Mouse (Mus musculus) layer of hippocampus, adult 9-10 months (tissue): ENCODE measurements around the gene Noa1.

Experiments used
- DNase-seq: peaks from one replicate; pipeline ENCODE4 v3.0.0; 2022; ENCODE audit warnings: low spot score

Gene Noa1

DNA sequence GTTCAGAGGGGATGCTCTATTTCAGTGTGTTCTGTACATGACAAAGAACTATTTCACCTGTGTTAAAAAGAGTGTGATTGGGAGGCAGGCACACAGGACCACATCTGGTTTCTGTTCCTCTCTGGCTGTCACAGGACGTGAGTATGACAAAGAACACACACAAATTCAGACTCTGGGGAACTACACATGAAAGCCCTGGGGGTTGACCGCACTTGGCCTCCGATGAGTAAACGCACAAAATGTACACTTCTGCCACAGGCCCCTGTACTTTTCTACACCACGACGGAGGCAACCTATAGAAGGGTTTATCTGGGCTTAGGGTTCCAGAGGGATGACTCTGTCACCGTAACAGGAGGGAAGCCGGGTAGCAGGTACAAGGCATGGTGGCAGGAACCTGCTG lies 20.2 kb downstream of the Noa1 start:
- DNase-seq, result no peak

DNA sequence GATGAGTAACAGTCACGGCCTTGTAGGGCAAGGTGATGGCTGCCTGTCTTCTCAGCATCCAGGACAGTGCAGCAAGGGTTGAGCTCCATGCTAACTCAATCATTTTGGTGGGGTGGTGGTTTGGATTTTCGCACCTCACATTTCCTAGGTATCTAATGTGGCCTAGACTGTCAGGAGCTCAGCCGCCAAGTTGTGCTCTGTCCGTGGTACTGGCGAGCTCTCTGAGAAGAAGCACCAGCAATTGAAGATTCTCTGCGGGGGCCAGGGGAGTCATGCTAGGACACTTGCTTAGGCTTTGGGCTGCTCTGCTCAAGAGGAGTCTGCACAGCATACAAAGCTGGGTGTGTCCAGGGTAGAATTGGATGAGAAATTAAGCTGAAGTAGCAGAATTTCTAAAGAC lies 22.0 kb downstream of the Noa1 start:
- no peak for DNase-seq

DNA sequence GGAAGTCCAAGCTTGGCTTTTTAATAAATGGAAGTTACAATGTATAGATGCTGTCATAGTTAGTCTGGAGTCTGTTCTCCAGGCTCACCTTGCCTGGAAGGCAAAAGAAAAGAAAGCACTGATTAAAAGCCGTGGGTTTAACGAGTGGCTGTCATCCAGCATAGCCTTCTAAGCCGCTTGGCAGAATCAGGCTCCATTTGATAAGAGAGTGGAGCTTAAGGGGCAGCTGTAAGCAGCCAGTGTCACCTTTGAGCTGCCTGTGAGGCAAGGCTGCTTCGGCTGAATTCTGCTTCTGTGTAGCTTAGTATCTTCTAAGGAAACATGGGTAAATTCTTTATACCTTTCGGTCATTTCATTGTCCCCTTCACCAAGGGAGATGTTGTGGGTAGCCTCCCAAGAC lies 23.0 kb downstream of the Noa1 start:
- DNase-seq, result no peak

DNA sequence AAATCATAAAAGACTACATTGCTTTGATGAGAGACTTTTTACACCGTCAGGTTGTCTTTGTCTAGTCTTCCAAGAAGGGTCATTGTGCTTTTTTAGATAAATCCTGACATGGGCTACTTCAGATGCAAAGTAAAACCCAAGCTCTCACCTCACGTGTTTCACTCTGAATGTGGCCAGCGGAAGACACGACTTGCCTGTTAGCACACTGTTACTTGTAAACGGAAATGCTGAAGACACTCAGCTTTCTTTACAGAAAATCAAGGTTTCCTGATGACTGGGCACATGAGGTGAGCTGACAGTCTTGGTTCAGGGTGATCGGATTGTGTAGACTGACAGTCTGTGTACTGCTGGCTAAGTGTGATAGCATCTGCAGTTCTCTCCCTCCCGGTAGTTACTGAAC lies 24.2 kb downstream of the Noa1 start:
- no peak for DNase-seq

DNA sequence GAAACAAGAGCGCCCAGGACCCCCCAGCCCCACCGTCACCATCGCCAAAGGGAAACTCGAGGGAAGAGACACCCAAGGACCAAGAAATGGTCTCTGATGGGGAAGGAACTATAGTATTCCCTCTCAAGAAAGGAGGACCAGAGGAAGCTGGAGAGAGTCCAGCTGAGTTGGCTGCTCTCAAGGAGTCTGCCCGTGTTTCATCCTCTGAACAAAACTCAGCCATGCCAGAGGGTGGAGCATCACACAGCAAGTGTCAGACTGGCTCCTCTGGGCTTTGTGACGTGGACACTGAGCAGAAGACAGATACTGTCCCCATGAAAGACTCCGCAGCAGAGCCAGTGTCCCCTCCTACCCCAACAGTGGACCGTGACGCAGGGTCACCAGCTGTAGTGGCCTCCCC lies 27.6 kb downstream of the Noa1 start:
- no peak for DNase-seq

DNA sequence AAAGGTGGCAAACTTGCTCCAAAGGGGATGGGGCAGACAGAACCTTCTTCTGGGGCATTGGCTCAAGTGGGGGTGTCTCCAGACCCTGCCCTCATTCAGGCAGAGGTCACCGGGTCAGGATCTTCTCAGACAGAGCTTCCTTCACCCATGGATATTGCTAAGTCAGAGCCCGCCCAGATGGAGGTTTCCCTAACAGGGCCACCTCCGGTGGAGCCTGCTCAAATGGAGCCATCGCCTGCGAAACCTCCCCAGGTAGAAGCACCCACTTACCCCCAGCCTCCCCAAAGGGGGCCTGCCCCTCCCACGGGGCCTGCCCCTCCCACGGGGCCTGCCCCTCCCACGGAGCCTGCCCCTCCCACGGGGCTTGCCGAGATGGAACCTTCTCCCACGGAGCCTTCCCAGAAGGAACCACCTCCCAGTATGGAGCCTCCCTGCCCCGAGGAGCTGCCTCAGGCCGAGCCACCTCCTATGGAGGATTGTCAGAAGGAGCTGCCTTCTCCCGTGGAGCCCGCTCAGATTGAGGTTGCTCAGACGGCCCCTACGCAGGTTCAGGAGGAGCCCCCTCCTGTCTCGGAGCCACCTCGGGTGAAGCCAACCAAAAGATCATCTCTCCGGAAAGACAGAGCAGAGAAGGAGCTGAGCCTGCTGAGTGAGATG lies 28.2 kb downstream of the Noa1 start:
- no peak for DNase-seq

DNA sequence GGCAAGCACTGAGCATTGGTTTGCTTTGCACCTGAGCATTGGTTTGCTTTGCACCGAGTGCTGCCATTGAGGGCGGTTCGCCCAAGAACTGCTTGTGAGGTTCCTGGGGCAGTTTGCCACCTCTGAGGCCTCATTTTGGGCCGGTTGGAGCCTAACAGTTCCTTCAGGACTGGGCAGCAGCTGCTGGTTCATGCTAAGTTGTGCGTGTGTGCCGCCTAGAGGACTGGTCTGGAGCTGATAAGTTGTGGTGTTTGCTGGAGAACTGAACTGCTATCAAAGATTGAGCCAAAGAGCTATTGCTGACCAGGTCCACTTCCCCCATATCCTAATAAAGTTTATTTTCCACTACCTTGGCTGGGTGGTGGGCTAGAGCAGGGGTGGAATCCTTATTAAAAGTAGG lies 32.7 kb downstream of the Noa1 start:
- no peak for DNase-seq

DNA sequence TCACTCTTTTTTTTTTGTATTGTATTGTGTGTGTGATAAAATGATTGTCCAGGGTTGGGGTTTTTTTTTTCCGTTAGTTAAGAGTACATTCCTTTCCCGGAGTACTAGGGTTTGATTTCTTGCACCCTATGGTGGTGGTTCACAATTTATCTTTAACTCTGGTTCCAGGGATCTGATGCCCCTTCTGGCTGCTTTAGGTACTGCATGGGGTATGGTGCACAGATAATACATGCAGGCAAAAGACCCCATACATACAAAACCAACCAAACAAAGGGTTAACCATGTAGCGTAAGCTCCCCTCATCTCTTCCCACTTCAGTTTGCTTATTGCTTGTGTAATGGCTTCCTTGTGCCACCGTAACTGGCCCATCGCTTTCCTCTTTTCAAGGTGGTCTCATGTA lies 33.9 kb downstream of the Noa1 start:
- no peak for DNase-seq

DNA sequence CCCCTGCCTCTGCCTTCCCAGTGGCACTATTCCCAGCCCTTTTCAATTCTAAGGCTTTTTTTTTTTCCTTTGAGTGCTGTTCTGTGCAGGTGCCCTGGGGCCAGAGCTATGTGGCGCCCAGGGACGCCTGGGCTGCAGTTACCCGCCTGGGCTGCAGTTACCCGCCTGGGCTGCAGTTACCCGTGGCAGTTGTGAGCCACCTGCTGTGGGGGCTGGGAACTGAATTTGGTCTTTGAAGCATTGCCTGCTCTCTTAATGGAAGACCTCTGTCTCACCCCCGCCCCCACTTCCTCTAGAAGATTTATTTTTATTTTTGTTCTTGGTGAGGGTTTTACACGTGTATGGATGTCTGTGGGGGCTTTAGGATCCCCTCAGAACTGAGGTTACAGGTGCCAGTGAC lies 36.7 kb downstream of the Noa1 start:
- DNase-seq, result no peak

DNA sequence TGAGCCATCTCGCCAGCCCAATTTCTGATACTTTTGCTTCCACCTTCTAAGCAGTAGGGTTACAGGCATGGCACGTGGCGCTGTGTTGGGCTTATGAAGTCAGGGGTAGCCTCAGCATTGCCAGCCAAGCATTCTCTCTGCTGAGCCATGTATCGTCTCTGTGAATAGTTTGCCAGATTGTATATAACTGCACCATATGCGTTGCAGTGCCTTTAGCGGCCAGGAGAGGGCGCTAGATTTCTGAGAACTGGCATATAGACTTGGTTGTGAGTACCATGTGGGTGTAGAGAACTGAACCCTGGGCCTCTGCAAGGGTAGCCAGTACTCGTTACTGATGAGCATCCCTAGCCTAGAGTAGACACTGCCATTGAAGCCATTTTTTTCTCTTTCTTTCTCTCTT lies 40.5 kb downstream of the Noa1 start:
- DNase-seq, result no peak

DNA sequence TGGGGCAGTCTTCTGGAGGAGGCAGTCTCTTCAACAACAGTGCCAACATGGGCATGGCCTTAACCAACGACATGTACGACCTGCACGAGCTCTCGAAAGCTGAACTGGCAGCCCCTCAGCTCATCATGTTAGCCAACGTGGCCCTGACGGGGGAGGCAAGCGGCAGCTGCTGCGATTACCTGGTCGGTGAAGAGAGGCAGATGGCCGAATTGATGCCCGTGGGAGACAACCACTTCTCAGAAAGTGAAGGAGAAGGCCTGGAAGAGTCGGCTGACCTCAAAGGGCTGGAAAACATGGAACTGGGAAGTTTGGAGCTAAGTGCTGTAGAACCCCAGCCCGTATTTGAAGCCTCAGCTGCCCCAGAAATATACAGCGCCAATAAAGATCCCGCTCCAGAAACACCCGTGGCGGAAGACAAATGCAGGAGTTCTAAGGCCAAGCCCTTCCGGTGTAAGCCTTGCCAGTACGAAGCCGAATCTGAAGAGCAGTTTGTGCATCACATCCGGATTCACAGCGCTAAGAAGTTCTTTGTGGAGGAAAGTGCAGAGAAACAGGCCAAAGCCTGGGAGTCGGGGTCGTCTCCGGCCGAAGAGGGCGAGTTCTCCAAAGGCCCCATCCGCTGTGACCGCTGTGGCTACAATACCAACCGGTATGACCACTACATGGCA lies 41.8 kb downstream of the Noa1 start:
- DNase-seq, result no peak

DNA sequence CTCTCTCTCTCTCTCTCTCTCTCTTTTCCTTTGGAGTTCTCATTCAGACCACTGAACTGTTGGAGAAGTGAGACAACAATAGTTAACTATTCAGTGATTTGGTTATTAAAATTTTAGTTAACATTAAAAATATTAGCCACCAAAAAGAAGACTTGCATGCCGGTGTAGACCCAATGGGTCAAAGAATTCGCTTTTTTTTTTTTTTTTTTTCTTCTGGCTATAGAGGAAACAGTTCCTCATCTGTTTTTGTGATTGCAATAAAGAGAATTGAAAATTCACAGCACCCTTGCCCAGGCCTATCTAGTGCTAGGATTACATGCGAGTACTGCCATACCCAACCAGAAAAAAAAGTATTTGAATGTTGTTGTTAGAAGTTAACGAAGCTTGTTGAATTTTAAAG lies 42.4 kb downstream of the Noa1 start:
- no peak for DNase-seq

DNA sequence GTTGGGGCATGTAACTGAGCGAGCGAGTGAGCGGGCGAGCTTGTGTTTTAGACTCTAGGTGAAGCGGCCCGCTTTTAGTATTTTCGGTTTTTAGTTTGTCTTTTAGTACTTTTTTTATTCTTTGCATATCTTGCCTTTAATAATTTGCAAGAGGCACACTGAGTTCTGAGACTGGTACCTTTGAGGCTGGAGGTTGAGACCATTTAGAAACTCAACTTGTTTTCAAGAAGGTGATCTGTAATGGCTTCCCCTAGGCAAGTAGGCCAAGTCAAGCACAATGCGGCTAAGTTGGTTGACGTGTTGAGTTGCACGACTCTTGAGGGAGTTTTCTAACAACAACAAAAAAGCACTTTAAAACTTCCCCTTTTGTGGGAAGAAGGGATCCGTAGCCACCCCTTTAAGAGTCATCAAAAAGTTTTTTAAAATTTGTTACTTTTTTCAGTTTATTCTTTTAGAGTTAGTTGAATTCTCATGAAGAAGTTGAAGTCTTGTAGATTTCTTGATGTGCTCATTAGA lies 42.9 kb downstream of the Noa1 start:
- no peak for DNase-seq

DNA sequence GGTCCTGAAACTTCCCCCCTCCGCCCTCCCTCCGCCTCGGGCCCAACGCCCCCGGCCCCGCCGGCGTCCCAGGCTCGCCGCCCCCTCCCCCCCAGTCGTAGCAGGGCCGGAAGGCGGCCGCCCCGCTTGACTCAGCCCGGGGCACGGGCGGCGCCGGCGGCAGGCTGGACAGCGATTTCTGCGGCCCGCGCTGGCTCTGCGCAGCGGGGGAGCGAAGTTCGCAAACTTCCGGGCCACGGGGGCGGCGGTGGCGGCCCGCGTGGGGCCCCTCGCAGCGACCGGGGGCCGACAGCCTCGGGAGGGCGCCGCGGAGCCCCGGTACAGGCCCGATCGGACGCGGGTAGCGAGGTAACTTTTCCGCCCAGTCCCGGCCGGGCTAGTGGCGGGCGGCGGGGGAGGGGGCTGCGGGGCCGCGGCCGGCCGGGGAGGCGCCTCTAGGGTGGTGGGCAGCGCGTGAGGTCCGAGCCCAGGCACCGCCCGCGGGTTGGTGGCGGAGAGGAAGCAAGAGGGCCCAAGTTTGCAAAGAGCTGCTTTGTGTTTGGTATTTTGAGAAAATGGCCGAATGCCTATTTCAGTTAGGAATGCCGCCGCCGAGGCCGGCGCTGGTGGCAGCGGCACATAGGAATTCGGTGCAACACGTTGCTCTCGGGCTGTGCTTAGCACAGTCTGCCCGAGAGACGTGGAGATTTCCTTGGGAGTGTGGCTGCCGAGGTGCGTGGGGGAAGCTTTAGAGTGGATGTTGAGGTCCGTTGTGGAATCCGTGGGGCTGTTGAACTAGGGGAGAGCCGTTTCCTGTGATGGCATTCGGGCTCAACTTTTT lies 43.6 kb downstream of the Noa1 start:
- DNase-seq, result no peak

DNA sequence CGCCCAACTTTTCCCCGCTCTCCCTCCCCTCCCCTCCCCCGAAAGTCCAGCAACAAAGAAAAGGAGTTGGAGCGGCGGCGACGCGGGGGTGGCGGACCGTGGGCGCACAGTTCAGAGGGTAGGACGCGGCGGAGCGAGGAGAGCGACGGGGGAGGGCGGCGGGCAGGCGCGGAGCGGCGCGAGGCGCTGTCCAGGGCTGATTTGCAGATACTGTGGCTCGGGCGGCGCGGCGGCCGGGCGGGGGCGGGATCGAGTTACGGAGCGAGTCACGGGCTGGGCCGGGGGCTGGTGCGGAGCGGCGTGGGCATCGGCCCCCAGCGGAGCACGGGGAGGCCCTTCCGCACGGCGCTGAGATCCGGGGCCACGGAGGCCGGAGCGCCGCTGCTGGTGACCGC lies 44.2 kb downstream of the Noa1 start:
- no peak for DNase-seq

DNA sequence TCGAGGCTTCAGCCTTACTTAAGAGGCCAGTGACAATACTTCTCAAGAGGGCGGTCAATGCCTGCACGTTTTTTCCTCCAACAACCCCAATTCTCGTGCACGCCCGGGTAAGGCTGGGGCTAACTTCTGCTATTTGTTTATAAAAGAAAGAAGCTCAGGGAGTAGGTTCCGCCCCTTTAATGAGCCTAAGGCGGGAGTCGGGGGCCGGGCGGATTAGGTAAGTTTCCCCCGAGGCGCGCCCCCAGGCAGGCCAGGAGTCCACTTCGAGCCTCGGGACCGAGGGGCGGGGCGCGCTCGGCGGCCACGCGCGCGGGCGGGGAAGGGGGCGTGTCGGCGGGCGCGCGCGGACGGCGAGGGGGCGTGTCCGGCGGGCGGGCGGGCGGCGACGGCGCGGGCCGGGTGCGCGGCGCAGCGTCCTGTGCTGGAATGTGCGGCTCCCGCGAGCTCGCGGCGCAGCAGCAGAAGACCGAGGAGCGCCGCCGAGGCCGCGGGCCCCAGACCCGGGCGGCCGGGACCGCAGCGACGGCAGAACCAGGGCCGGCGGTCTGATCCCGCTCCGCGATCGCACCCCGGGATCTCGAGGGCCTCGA lies 44.7 kb downstream of the Noa1 start, which contains the start of gene Rest:
Gene Rest (plus strand): TSS at position 411 of the 590 bp plus-strand sequence.
- DNase-seq, result no peak

DNA sequence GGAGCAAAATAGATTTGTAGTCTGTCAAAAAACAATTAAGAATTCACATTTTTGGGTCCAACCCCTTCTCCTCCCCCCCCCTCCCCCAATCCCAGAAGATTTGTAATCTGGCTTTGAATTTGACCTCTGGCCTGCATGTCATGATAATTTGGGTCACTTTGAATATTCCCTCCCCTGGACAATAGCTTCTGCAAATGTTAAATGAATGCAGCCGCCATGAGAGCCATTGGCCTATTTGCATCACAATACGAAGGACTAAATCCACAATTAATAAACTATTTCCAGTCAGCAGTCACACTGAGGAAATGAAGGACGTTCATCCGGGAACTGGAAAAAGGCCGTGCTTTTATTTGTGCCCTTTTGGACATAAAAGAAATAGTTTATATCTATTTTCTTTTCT lies 47.8 kb downstream of the Noa1 start:
- no peak for DNase-seq

DNA sequence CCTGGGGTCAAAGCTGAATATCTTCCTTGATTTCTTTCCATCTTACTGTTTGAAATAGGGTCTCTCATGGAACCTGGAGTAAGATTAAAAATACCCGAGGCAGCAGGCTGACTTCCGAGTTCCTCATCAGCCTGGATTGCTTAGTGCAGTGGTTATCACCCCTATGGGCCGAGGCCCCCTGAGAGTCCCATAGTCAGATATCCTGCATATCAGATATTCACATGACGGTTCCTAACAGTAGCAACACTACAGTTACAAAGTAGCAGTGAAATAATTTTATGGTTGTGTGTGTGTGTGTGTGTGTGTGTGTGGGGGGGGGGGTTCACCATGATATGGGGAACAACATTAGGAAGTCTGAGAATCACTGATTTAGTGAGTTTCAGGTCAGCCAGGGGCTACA lies 48.7 kb downstream of the Noa1 start:
- no peak for DNase-seq

DNA sequence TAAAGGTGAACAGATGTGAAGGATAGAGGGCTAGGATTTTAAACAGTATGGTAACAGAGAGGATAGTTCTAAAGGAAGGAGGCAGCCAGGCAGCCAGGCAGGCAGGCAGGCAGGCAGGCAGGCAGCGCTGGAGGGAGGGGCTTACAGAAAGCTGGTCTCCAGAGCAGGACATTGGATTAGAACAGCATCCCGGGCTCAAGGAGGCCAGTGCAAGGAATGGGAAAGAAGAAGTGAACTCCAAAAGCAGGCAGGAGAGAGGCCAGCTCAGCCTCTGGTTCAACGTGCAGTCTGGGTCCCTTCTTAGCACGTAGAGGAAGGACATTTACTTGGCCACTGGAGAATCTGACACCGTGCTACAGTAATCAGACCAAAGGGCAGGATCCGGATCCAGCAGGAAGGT lies 49.7 kb downstream of the Noa1 start:
- DNase-seq, result no peak

DNA sequence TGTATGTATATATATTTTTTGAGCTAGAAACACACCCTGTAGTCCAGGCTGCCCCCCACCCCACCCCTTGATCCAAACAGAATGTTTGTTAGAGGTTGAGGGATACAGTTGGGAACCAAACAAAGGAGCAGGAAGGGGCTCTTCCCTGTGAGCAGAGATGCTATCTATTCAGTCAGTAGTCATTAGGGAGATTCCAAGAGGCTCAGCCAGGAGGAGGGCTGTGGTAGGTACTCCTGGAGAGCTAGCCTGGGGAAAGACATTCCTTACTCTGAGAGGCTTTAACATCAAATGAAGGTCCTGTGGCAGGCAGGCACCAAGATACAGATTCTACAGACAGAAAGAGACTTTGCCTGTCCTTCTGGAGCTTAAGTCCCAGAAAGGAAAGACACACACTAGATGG lies 50.6 kb downstream of the Noa1 start:
- no peak for DNase-seq

DNA sequence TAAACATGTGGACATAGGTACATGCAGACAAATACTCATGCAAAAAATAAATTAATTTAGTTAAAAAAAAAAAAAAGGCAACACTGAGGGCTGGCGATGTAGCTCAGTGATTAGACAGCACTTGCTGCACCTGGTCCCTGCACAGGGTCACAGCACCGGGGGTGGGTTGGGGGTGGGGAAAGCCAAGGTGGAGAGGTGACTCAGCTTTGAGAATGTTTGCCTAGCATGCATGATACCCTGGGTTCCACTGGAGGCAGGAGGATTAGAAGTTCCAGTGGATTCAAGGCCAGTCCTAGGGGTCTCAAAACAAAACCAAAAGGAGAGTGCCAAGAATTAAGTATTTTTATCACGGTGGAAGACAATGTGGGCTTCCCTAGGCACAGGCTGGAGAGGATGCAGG lies 52.3 kb downstream of the Noa1 start:
- no peak for DNase-seq

DNA sequence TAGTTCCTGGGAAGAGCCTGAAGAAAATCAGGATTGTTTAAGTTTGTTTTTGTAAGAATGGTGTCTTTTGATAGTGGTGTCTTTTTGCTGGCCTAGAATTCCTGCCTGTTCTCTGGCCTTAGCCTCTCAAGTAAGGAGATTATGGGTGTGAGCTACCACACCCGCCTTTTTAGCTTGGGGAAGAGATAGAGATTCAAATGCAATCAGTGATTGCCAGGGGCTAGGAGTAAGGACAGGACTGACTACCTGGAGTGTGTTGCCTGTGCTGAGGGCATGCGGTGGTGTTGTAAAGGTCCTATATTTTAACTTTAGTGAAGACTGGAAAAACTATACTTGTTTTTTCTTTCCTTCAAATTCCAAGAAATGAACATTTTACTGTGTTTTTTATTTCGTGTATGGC lies 55.5 kb downstream of the Noa1 start:
- no peak for DNase-seq

DNA sequence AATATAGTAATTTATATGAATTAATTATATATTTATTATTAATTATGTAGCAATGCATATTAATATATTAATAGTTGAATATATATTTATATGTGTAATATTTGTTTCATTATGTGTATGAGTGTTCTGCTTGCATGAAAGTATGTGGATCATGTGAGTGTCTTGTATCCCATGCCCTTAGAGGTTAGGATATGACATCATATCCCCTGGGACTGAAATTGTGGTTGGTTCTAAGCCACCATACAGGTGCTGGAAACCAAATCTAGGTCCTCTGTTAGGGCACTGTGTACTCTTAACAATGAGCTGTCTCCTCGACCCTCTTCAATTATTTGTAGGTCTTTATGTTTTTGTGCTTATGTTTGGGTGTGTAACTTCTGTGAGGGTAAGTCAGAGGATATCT lies 56.7 kb downstream of the Noa1 start:
- no peak for DNase-seq
